Mouse (Mus musculus) CH12.LX (cell line): Measurements from ENCODE around the gene Igf1r. TPM values are rescaled to one million over a fixed set of nuclear protein-coding genes. Genes with fewer than 3 reads are reported as not detected.

ENCODE experiments used
- DNase-seq: peaks from one replicate; pipeline ENCODE4 v3.0.0-alpha.2; 2013; ENCODE audit errors: extremely low read depth
- H3K27ac ChIP-seq: 2 replicates; pipeline ENCODE4 v1.5.1; 2012; ENCODE audit warnings: low read depth, mild to moderate bottlenecking, control low read depth, moderate library complexity; ENCODE audit not compliant: insufficient read depth
- H3K27me3 ChIP-seq: replicated peaks from 2 replicates; pipeline ENCODE3; 2012; ENCODE audit warnings: inconsistent platforms
- H3K36me3 ChIP-seq, 2 experiments: replicated peaks in 1 of 2; 2 replicates each; pipeline versions ENCODE3 to v1.6.1; 2012; ENCODE audit warnings: inconsistent platforms in 1 of 2, low read length in 1 of 2, mild to moderate bottlenecking in 1 of 2, mixed read lengths in 1 of 2, moderate library complexity in 1 of 2; ENCODE audit not compliant: control insufficient read depth in 1 of 2, insufficient read depth in 1 of 2
- H3K4me1 ChIP-seq, 2 experiments: 2 replicates each; pipeline ENCODE4 v1.6.1; 2012; ENCODE audit warnings: inconsistent platforms in 1 of 2, moderate library complexity in 1 of 2; ENCODE audit not compliant: insufficient read depth in 2 of 2, control insufficient read depth in 1 of 2
- H3K4me2 ChIP-seq: 2 replicates; pipeline ENCODE4 v1.6.1; 2012; ENCODE audit warnings: low read depth, mild to moderate bottlenecking, control low read depth; ENCODE audit not compliant: poor library complexity, insufficient read depth, severe bottlenecking
- H3K4me3 ChIP-seq, 3 experiments: fragments of 150-350 bp in 1 of 3; sonication (generic) in 1 of 3; replicated peaks in 1 of 3; 2 replicates each; pipeline versions ENCODE3 to v1.5.1; 2011 to 2012; ENCODE audit warnings: low read depth in 2 of 3, low read length in 2 of 3, mild to moderate bottlenecking in 2 of 3, moderate library complexity in 2 of 3, control low read depth in 1 of 3, improper control_type of control experiment in 1 of 3, inconsistent platforms in 1 of 3, mixed read lengths in 1 of 3; ENCODE audit not compliant: poor library complexity in 1 of 3
- H3K79me2 ChIP-seq: replicated peaks from 2 replicates; pipeline ENCODE4 v1.6.1; 2012; ENCODE audit warnings: mild to moderate bottlenecking, moderate library complexity; ENCODE audit not compliant: control insufficient read depth, poor library complexity, insufficient read depth, severe bottlenecking; ENCODE audit errors: extremely low read depth
- H3K9ac ChIP-seq: 2 replicates; pipeline ENCODE4 v1.6.1; 2012; ENCODE audit warnings: low read depth, mild to moderate bottlenecking, control low read depth, moderate library complexity; ENCODE audit not compliant: insufficient read depth
- H3K9me3 ChIP-seq: replicated peaks from 2 replicates; pipeline ENCODE3; 2012; ENCODE audit warnings: low read length, inconsistent platforms, mixed read lengths
- BHLHE40 ChIP-seq: IDR thresholded peaks from 2 replicates; pipeline ENCODE4 v1.6.1; 2011; ENCODE audit warnings: mild to moderate bottlenecking, low read depth, low read length, improper control_type of control experiment
- CHD1 ChIP-seq: IDR thresholded peaks from 2 replicates; pipeline ENCODE4 v1.6.1; 2012; ENCODE audit warnings: low read depth, low read length, improper control_type of control experiment, inconsistent platforms
- CHD2 ChIP-seq: IDR thresholded peaks from 2 replicates; pipeline ENCODE4 v1.6.1; 2011; ENCODE audit warnings: low read length, improper control_type of control experiment
- CTCF ChIP-seq, 2 experiments: IDR thresholded peaks in 1 of 2; conservative IDR thresholded peaks in 1 of 2; 2 replicates each; pipeline ENCODE4 v1.5.1; 2011 to 2012; ENCODE audit warnings: low read depth in 2 of 2, low read length in 2 of 2, improper control_type of control experiment in 1 of 2, inconsistent platforms in 1 of 2, mild to moderate bottlenecking in 1 of 2, moderate library complexity in 1 of 2
- E2F4 ChIP-seq: IDR thresholded peaks from 2 replicates; pipeline ENCODE4 v1.6.1; 2011; ENCODE audit warnings: low read depth, low read length, improper control_type of control experiment; ENCODE audit not compliant: insufficient replicate concordance
- EP300 ChIP-seq: IDR thresholded peaks from 2 replicates; pipeline ENCODE4 v1.6.1; 2011; ENCODE audit warnings: low read length, improper control_type of control experiment
- ETS1 ChIP-seq: conservative IDR thresholded peaks from 2 replicates; pipeline ENCODE4 v1.6.1; 2012; ENCODE audit warnings: low read depth, mild to moderate bottlenecking, inconsistent platforms, low read length, improper control_type of control experiment, moderate library complexity
- IRF4 ChIP-seq: IDR thresholded peaks from 2 replicates; pipeline ENCODE4 v1.6.1; 2014; ENCODE audit warnings: low read depth, mild to moderate bottlenecking, inconsistent platforms, low read length, improper control_type of control experiment
- JUN ChIP-seq: IDR thresholded peaks from 2 replicates; pipeline ENCODE4 v1.6.1; 2011; ENCODE audit warnings: low read depth, mild to moderate bottlenecking, low read length, improper control_type of control experiment, moderate library complexity; ENCODE audit not compliant: insufficient read depth
- JUND ChIP-seq: conservative IDR thresholded peaks from 2 replicates; pipeline ENCODE4 v1.6.1; 2011; ENCODE audit warnings: low read depth, low read length, improper control_type of control experiment
- MEF2A ChIP-seq: IDR thresholded peaks from 2 replicates; pipeline ENCODE4 v1.6.1; 2014; ENCODE audit warnings: low read depth, mild to moderate bottlenecking, inconsistent platforms, low read length, improper control_type of control experiment, borderline replicate concordance
- MXI1 ChIP-seq: IDR thresholded peaks from 2 replicates; pipeline ENCODE4 v1.6.1; 2011; ENCODE audit warnings: mild to moderate bottlenecking, low read depth, low read length, improper control_type of control experiment
- SMC3 ChIP-seq: IDR thresholded peaks from 2 replicates; pipeline ENCODE4 v1.6.1; 2011; ENCODE audit warnings: low read depth, low read length, improper control_type of control experiment
- TCF12 ChIP-seq: IDR thresholded peaks from 2 replicates; pipeline ENCODE4 v1.6.1; 2014; ENCODE audit warnings: low read depth, mild to moderate bottlenecking, inconsistent platforms, low read length, improper control_type of control experiment
- USF1 ChIP-seq: IDR thresholded peaks from 2 replicates; pipeline ENCODE4 v1.6.1; 2014; ENCODE audit warnings: low read depth, mild to moderate bottlenecking, inconsistent platforms, low read length, improper control_type of control experiment
- ZNF384 ChIP-seq: IDR thresholded peaks from 2 replicates; pipeline ENCODE4 v1.6.1; 2012; ENCODE audit warnings: low read depth, low read length, improper control_type of control experiment, inconsistent platforms
- dilution Hi-C: fragments of 300-500 bp; cut with MboI; formaldehyde crosslinking; loops from 2 replicates; pipeline ENCODE4 v1.14.3; 2020; ENCODE audit warnings: low sequenced_read_pairs; ENCODE audit not compliant: extremely low pct_unique_long_range_greater_than_20kb, extremely low pct_ligation_motif_present
- in situ Hi-C: fragments of 300-500 bp; cut with MboI; formaldehyde crosslinking; loops from 3 replicates; pipeline ENCODE4 v1.14.3; 2019; ENCODE audit warnings: low sequenced_read_pairs, low pct_ligation_motif_present, low pct_unique_long_range_greater_than_20kb, mixed read lengths
- polyA plus RNA-seq: library from polyadenylated mRNA; unstranded; fragments of >175 nt; gene quantifications from 2 replicates; pipeline ENCODE4 v1.2.1, GENCODE M21; 2012; ENCODE audit warnings: low read depth; ENCODE audit not compliant: insufficient read length
- total RNA-seq, 2 experiments: library from RNA; depleted of rRNA; stranded (reverse); fragments of 300-350 nt in 1 of 2; fragments of >200 nt in 1 of 2; gene quantifications; 2 replicates each; pipeline ENCODE4 v1.2.3; 2012 to 2014

Gene Igf1r
- total and polyA plus RNA-seq, 3 experiments, result 0.19 to 1.6 (median 0.29) TPM

- Histone ChIP-seq H3K4me2 (no peak overlapping the region), H3K9me3 (peaks cover 2% of the 10 kb centered on the region), H3K4me1 (peaks cover 7 to 19% of the 10 kb centered on the region in 2 experiments), H3K36me3 (no peaks in the 10 kb centered on the region), H3K27me3 (no peaks in the 10 kb centered on the region), H3K27ac (no peak overlapping the region), H3K79me2 (no peaks in the 10 kb centered on the region), H3K4me3 (no peak overlapping the region), H3K9ac (no peak overlapping the region)
- DNase-seq, result no peak
- dilution Hi-C loops, result no loop called here
- in situ Hi-C loops, result no loop called here
- TF ChIP-seq IRF4 (peak; percentile 39; the same call in 1 of the 2 replicates), ETS1 (peak; percentile 36; the same call in 1 of the 2 replicates), CHD2 (no peak), CHD1 (no peak), BHLHE40 (0 out of 2 replicates have a peak, but pooled peaks have one; percentile 29), TCF12 (0 out of 2 replicates have a peak, but pooled peaks have one; percentile 40), MEF2A (peak; percentile 39; the same call in 1 of the 2 replicates), EP300 (peak; percentile 39; the same call in 1 of the 2 replicates)
Observed at GRCm38 (mm10) chr7:68263346-68264027, 310.9 kb downstream of the Igf1r start.

- Histone ChIP-seq H3K27ac (no peak within 1 kb of the TSS), H3K27me3 (no peaks in the 10 kb centered on the region), H3K9me3 (peaks cover 2% of the 10 kb centered on the region), H3K79me2 (no peaks in the 10 kb centered on the region), H3K36me3 (no peaks in the 10 kb centered on the region), H3K9ac (no peak within 1 kb of the TSS), H3K4me2 (no peak within 1 kb of the TSS), H3K4me3 (no peak within 1 kb of the TSS), H3K4me1 (peaks cover 7 to 15% of the 10 kb centered on the region in 2 experiments)
- no peak for DNase-seq
- in situ Hi-C loops (no loop called here), dilution Hi-C loops (no loop called here)
- TF ChIP-seq SMC3 (no peak), USF1 (no peak), MXI1 (no peak), BHLHE40 (no peak), JUN (no peak), CTCF (conservative IDR thresholded peaks at IDR 0.05 in 1 of 2, IDR thresholded peaks at IDR 0.05 in 1 of 2; ENCODE audit: low read depth in 2 of 2, low read length in 2 of 2) (no peak), E2F4 (no peak), CHD1 (no peak), ZNF384 (no peak), JUND (no peak)
Observed at GRCm38 (mm10) chr7:68264028-68264453, 311.4 kb downstream of the Igf1r start, which contains the start of gene Pgpep1l. TSS of gene Pgpep1l (minus strand) at chr7:68264233.
